Mouse (Mus musculus) small intestine, adult 10 weeks (tissue): ENCODE results near the gene Fam186b. TPM values are rescaled to one million over a fixed set of nuclear protein-coding genes. Genes with fewer than 3 reads are reported as not detected.

Source experiments
- polyA plus RNA-seq: library from polyadenylated mRNA; stranded (reverse); fragments of 350-450 nt; fragmentation: Illumina TruSeq; extraction: RNeasy Lipid Tissue Mini Kit (QIAGEN cat#74804); gene quantifications from one replicate; pipeline ENCODE4 v1.2.3, GENCODE M21; 2014; ENCODE audit warnings: low replicate concordance

The Fam186b gene
- polyA plus RNA-seq, result not detected

DNA sequence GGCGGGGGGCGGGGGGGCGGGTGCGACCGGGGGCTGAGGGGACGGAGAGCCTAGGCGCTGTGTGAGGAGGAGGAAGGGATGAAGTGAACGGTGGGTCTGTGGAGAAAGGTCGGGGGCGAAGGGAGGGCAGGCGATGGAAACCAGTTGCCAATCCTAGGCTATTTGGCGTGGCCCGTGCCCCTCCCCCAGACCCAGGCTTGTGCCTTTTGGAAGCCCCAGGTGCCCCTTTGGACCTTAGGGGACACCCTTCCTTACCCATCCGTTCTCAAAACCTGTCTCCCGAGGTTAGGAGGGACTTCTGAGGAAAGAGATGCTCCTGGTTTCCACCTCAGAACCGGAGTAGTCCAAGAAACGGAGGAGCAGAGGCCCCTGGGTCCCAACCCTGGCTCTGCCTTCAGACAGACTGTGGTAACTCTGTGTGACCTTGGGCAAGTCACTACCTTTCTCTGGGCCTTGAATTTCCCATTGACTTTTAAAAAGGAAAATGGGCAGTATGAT is at the start of gene Fam186b:
Gene Fam186b, minus strand, starts transcription at position 405 of the 498 bp plus-strand sequence.

DNA sequence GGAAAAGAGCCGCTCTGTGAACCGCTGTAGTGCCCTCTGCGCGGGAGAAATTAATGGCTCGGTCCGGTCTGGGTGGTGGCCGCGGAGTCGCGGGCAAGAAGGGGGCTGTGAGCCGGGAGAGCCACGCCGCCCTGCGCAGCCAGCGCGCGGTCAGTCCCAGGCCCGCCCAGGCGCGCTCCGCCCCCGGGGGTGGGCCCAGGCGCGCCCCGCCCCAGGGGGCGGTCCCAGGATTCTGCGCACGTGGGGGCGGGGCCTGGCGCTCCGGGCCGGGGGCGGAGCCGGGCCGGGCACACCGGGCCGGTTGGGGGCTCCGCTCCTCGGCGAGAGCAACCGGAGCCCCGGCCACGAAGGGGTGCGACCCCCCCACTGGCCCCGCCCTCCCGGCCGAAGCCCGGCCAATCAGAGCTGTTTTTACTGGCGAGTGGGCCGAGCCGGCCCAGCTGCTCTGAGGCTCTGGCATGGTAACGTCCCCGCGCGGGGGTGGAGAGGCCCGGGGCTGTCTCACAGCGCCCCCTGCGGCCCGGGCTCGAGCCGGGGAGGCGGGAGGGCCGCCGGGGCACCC is 794 bp downstream of the Fam186b start, which contains the start of gene Prpf40b:
Gene Prpf40b, plus strand, starts transcription at position 275 of the 562 bp plus-strand sequence.

DNA sequence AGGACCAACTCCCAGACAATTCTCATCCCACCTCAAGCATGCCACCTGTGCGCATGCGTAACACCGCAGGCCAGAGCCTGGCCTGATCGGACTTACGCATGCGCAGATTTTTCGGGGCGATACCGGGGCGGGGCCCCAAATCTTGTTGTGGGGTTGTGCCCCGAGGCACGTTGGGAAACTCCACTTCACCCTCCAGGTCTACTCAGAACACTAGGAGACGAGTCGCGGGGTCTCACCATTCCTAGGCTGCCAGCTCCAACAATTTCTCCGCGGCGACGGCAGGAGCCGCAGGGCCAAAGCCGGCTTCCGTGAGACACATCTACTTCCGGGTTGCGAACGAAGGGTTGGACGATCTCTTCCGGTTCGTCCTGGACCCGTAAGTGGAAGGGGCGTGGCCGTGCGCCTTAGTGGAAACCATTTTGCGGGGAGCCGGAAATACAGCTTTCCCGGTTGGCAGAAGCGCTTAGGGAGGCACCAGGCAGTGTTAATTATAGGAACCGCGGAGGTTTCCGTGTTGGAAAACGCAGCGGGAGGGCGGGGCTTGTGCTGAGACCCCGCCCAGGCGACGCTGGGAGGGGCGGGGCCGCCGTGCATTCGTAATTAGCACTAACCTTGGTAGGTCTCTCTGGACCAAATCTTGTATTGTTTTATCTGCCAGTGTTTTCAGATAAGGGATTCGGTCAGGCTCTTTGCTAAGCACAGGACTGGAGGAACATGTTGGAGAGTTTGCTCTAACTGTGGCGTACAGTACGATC is 43.9 kb downstream of the Fam186b start, which contains the start of gene Mcrs1:
Gene Mcrs1, minus strand, starts transcription at position 336 of the 755 bp plus-strand sequence.

DNA sequence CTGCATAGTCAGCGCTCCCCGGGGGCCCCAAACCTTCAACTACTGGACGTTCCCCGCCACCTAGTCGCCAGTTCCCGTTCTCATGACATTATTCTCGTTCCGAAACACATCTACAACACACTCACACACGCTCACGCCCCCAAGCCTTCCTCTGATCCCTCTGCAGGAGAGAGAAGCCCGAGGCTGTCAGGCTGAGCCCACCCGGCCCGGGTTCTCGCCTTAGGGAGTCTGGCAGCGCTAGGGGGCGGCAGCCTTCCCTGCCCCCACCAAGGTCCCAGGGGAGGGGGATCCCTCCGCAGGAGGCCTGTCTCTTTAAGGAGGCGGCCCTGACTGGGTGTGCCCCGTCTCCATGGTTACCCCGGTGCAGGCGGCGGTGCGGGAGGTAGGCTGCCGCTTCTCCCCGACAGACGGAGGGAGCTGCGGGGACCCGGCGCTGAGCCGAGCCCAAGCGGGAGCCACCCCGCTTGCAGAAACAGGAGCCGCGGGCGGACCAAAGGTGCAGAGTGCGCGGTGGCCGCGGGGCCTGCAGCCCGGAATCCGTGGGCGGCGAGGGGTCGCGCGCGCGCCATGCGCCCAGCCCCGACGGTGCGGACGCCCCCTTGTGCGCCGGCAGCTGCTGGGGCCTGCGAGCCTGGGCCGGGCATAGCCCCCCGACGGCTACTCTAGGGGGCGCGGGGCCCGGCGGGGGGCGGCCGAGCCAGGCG is 71.3 kb downstream of the Fam186b start, which contains the start of gene Kcnh3:
Gene Kcnh3, plus strand, starts transcription at position 654 of the 704 bp plus-strand sequence.

Other genes with a start within 250 kb of the Fam186b start
- 0.45 TPM for gene Prph, start 240.7 kb downstream of the Fam186b start, polyA plus RNA-seq
- gene Troap, start 221.3 kb downstream of the Fam186b start, polyA plus RNA-seq, result 0.71 TPM
- gene C1ql4, start 208.1 kb downstream of the Fam186b start, polyA plus RNA-seq, result not detected
- 11.9 TPM for gene Dnajc22, start 202.7 kb downstream of the Fam186b start, polyA plus RNA-seq
- gene Spats2, start 170.0 kb downstream of the Fam186b start, polyA plus RNA-seq, result 11.5 TPM
- not detected for gene Kcnh3, start 71.0 kb downstream of the Fam186b start, polyA plus RNA-seq
- not detected for gene Mcrs1, start 43.9 kb downstream of the Fam186b start, polyA plus RNA-seq
- 1.1 TPM for gene Prpf40b, start 801 bp downstream of the Fam186b start, polyA plus RNA-seq
- gene Fmnl3, start 74.6 kb upstream of the Fam186b start, polyA plus RNA-seq, result 0.48 TPM
- gene Tmbim6, start 97.0 kb upstream of the Fam186b start, polyA plus RNA-seq, result 500 TPM
- gene Nckap5l, start 161.9 kb upstream of the Fam186b start, polyA plus RNA-seq, result not detected
- 1.3 TPM for gene Bcdin3d, start 178.8 kb upstream of the Fam186b start, polyA plus RNA-seq
- not detected for gene Faim2, start 232.3 kb upstream of the Fam186b start, polyA plus RNA-seq